Mouse (Mus musculus): ENCODE measurements around the gene Ccdc8.

The Ccdc8 gene

GRCm38 (mm10) chr7:16976298-16976697 lies 16.2 kb upstream of the Ccdc8 start:
- DNase-seq (ENCODE audit: low spot score) = no peak

GRCm38 (mm10) chr7:16978173-16978572 lies 14.3 kb upstream of the Ccdc8 start:
- DNase-seq (ENCODE audit: low spot score) = no peak

GRCm38 (mm10) chr7:16978593-16978992 lies 13.9 kb upstream of the Ccdc8 start:
- no peak for DNase-seq (ENCODE audit: low spot score)

- DNase-seq (ENCODE audit: low spot score) = no peak
Measured at GRCm38 (mm10) chr7:16980348-16980747, 12.2 kb upstream of the Ccdc8 start.

GRCm38 (mm10) chr7:16982859-16983568 lies 9.5 kb upstream of the Ccdc8 start, which contains the start of gene Gm42372:
Gm42372 (plus strand) TSS chr7:16983086.
- no peak for DNase-seq (ENCODE audit: low spot score)

- DNase-seq (ENCODE audit: low spot score) = no peak
Measured at GRCm38 (mm10) chr7:16987541-16988149, 4.9 kb upstream of the Ccdc8 start.

- DNase-seq (ENCODE audit: low spot score) = peak; percentile 61
Measured at GRCm38 (mm10) chr7:16988405-16988804, 4.1 kb upstream of the Ccdc8 start.

GRCm38 (mm10) chr7:16990006-16990744 lies 2.3 kb upstream of the Ccdc8 start:
- no peak for DNase-seq (ENCODE audit: low spot score)

GRCm38 (mm10) chr7:16991681-16992450 lies 642 bp upstream of the Ccdc8 start:
- DNase-seq (ENCODE audit: low spot score) = peak; percentile 30

- peak; percentile 80 for DNase-seq (ENCODE audit: low spot score)
Measured at GRCm38 (mm10) chr7:16993651-16994399, 1.3 kb downstream of the Ccdc8 start.

- DNase-seq (ENCODE audit: low spot score) = no peak
Measured at GRCm38 (mm10) chr7:16994400-16994799, 1.9 kb downstream of the Ccdc8 start.

GRCm38 (mm10) chr7:16995345-16995744 lies 2.8 kb downstream of the Ccdc8 start:
- DNase-seq (ENCODE audit: low spot score) = no peak

- DNase-seq (ENCODE audit: low spot score) = no peak
Measured at GRCm38 (mm10) chr7:16999233-16999632, 6.7 kb downstream of the Ccdc8 start.

GRCm38 (mm10) chr7:16999650-17000049 lies 7.1 kb downstream of the Ccdc8 start:
- peak; percentile 94 for DNase-seq (ENCODE audit: low spot score)

- DNase-seq (ENCODE audit: low spot score) = peak; percentile 61
Measured at GRCm38 (mm10) chr7:17002375-17003195, 10.1 kb downstream of the Ccdc8 start.

- DNase-seq (ENCODE audit: low spot score) = no peak
Measured at GRCm38 (mm10) chr7:17003230-17003960, 10.9 kb downstream of the Ccdc8 start.

- DNase-seq (ENCODE audit: low spot score) = no peak
Measured at GRCm38 (mm10) chr7:17004716-17005115, 12.2 kb downstream of the Ccdc8 start.

GRCm38 (mm10) chr7:17007300-17007699 lies 14.8 kb downstream of the Ccdc8 start:
- no peak for DNase-seq (ENCODE audit: low spot score)

- no peak for DNase-seq (ENCODE audit: low spot score)
Measured at GRCm38 (mm10) chr7:17009326-17010009, 17.0 kb downstream of the Ccdc8 start.

Measured in ovary, postnatal 10 days (tissue).